Mouse (Mus musculus): ENCODE results near the gene Camta1.

DNA sequence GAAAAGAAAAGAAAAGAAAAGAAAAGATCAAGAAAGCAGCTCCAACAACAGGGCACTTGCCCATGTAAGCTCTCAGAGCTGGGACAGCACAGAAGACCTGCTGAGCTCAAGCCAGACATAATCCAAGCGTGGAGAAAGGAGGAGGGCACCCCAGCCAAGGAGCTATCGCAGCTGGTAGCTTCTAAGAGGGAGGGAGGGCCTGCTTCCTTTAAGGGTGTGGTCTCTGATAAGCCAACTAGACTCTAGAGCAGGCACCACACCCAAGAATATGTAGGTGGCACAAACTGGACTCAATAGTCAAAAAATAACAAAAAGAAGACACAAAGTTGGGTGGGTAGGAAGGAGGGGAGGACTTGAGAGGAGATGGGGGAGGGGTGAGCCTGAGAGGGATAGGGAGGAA, 135.3 kb downstream of the Camta1 start:
- TF ChIP-seq CTCF (IDR thresholded peaks at IDR 0.05; ENCODE audit: low read depth, low read length) (no peak), POLR2A (IDR thresholded peaks at IDR 0.05; ENCODE audit: extremely low read depth, insufficient read depth, low read length) (no peak)

All from liver, adult 2 months (tissue).